Mouse (Mus musculus) embryonic facial prominence, embryonic 10.5 days (tissue): ENCODE results near the gene Chst5. TPM values are rescaled to one million over a fixed set of nuclear protein-coding genes. Genes with fewer than 3 reads are reported as not detected.

ENCODE experiments used
- DNase-seq: peaks from one replicate; pipeline ENCODE4 v3.0.0-alpha.2; 2017; ENCODE audit warnings: low spot score
- H3K27ac ChIP-seq: fragments of 300-500 bp; sonication (generic); replicated peaks from 2 replicates; pipeline ENCODE4 v1.5.1; 2016; ENCODE audit warnings: mild to moderate bottlenecking
- H3K27me3 ChIP-seq: fragments of 300-500 bp; sonication (generic); replicated peaks from 2 replicates; pipeline ENCODE4 v1.6.1; 2016; ENCODE audit warnings: low read depth, mild to moderate bottlenecking; ENCODE audit not compliant: poor library complexity, severe bottlenecking
- H3K36me3 ChIP-seq: fragments of 300-500 bp; sonication (generic); replicated peaks from 2 replicates; pipeline ENCODE4 v1.6.1; 2016; ENCODE audit warnings: mild to moderate bottlenecking, moderate library complexity
- H3K4me1 ChIP-seq: fragments of 300-500 bp; sonication (generic); 2 replicates; pipeline ENCODE4 v1.6.1; 2016
- H3K4me3 ChIP-seq: fragments of 300-500 bp; sonication (generic); 2 replicates; pipeline ENCODE4 v1.5.1; 2016; ENCODE audit warnings: mild to moderate bottlenecking, moderate library complexity
- H3K9me3 ChIP-seq: fragments of 300-500 bp; sonication (generic); 2 replicates; pipeline ENCODE4 v1.6.1; 2016; ENCODE audit warnings: mild to moderate bottlenecking
- WGBS: fragments of 180-500 bp; shearing (Covaris S2); methylation state at CpG from one replicate; pipeline ENCODE4 v1.1.7; 2016; 5-methylcytosine and 5-hydroxymethylcytosine counted together
- polyA plus RNA-seq: library from polyadenylated mRNA; unstranded; fragments of >200 nt; fragmentation: Nextera tagmentation; extraction: Ambion mirVana; gene quantifications from 2 replicates; pipeline ENCODE4 v1.2.1, GENCODE M21; 2016

Gene Chst5
- 2.2 and 2.7 TPM in 2 replicates for polyA plus RNA-seq

DNA sequence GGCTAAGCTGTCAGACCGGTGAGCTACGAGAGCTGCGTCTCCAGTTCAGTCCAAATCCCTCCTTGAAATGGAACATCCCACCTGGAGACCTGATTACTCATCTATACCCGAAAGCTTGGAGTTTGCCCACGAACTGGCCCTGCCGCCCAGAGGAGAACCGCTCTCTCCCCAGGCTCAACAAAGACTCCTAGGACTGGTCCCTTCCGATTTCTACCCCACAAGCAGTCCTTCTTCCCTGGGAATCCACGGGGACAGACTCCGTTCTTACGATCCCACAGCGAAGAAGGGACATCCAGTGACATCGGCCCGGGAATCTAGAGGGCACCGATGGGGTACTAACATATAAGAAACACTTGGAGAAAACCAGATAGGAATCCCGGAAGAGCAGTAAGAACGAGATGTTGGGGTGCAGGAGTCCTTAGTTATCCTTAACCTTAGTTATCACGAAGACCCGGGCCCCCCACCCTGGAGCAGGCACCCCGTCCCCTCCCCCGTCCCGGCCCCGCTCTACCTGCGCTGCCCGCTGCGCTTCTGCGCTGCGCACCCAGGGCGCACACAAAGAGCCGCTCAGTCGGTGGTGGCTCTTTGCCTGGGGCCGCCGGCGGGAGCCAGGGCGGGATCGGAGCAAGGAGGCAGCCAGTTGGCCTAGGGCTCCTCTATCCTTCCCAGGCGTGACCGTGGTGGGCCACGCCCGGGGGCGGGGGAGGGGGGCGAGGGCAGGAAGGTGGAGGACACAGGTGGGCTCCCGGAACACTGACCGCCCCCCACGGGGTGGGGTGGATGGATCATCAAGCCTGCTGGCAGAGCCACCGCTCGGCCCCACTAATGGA lies at the start of gene Chst5:
Gene Chst5, minus strand, starts transcription at position 827 of the 830 bp plus-strand sequence.
- WGBS, result 5% methylated on average over 47 of the region's 47 CpGs

DNA sequence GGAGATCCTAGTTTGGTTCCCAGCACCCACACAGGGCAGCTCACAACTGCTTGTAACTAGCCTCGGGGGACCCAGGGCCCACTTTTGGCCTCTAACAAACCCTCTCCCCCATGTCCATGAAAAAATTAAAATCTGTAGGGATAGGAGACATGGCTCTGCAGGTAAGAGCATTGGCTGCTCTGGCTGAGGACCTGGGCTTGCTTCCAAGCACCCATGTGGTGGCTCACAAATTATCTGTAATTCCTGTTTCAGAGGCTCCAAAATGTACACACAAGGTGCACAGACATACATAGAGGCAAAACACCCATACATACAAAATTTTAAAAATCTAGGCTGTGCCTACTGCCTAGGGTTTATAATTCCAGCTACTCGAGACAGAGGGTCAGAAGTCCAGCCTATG lies 47.0 kb upstream of the Chst5 start:
- H3K27ac ChIP-seq, result no peak overlapping the region
- 90% methylated on average over 2 of the region's 2 CpGs for WGBS
- H3K4me1 ChIP-seq, result no peaks in the 10 kb centered on the region
- H3K27me3 ChIP-seq, result no peaks in the 10 kb centered on the region
- DNase-seq, result no peak
- no peak overlapping the region for H3K4me3 ChIP-seq
- peaks cover 83% of the 10 kb centered on the region for H3K36me3 ChIP-seq
- no peaks in the 10 kb centered on the region for H3K9me3 ChIP-seq

More for the DNA sequence above, at the start of gene Chst5:
- H3K27me3 ChIP-seq, result peaks cover 55% of the 10 kb centered on the region
- H3K27ac ChIP-seq, result peak within 1 kb of the TSS; percentile 75
- peak within 1 kb of the TSS; percentile 64 for H3K4me3 ChIP-seq
- peaks cover 20% of the 10 kb centered on the region for H3K4me1 ChIP-seq
- peak; percentile 73 for DNase-seq
- H3K9me3 ChIP-seq, result no peaks in the 10 kb centered on the region
- H3K36me3 ChIP-seq, result no peaks in the 10 kb centered on the region; the same call in 1 of the 2 replicates

DNA sequence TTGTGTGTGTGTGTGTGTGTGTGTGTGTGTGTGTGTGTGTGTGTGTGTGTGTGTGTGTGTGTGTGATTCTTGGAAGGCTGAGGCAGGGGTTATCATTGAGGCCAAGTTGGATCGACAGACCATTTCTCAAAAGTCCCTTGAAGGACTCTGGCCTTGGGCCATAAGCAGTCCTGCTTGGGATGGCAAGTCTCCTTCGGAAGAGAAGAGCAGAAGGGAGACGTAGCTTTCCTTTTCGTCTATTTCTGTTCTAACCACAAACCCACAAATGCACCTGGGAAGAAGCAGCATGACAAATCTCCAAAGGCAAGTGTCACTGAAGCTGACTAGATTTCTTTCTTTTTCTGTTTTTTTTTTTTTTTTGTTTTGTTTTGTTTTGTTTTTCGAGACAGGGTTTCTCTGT lies 45.6 kb upstream of the Chst5 start:
- H3K9me3 ChIP-seq, result no peaks in the 10 kb centered on the region
- H3K4me3 ChIP-seq, result no peak overlapping the region
- 93% methylated on average over 5 of the region's 5 CpGs for WGBS
- H3K36me3 ChIP-seq, result peaks cover 94% of the 10 kb centered on the region
- no peak for DNase-seq
- H3K27ac ChIP-seq, result no peak overlapping the region
- H3K4me1 ChIP-seq, result no peaks in the 10 kb centered on the region
- H3K27me3 ChIP-seq, result no peaks in the 10 kb centered on the region

DNA sequence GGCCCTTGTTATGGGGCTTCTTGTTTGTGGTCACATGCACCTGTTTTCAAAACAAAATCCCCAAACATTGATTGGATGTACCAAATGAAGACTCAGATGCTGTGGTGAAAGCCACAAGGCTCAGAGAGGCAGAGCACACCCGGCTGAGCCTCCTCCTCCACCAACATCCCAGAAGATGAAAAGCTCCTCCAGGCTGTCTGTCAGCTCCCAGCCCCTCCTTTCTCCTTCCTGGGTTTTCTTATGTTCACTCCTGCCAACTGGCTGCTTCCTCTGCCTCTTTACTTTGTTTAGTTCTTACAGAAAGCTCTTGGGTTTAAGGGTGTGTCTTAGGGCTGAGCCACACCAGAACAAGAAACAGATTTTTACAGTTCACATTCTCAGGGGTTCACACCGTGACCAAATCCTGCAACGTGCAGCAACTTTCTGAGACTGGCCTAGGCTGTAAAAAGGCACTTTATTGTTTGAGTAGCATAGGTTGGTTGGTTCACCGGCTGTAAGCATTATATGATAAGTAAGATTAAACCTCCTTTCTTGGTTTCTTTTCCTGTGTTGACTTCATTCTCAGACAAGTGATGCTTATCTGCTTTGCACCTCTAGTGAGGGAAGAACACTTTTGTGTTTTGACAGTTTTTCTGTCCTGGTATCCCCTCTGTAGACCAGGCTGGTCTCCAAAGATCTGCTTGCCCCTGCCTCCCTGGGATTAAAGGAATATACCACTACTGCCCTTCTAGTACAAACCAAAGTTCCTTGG lies 44.8 kb upstream of the Chst5 start:
- Histone ChIP-seq H3K4me3 (no peak overlapping the region), H3K36me3 (peaks cover 93% of the 10 kb centered on the region), H3K27ac (no peak overlapping the region), H3K4me1 (no peaks in the 10 kb centered on the region), H3K27me3 (no peaks in the 10 kb centered on the region), H3K9me3 (no peaks in the 10 kb centered on the region)
- no peak for DNase-seq
- 91% methylated on average over 4 of the region's 4 CpGs for WGBS

DNA sequence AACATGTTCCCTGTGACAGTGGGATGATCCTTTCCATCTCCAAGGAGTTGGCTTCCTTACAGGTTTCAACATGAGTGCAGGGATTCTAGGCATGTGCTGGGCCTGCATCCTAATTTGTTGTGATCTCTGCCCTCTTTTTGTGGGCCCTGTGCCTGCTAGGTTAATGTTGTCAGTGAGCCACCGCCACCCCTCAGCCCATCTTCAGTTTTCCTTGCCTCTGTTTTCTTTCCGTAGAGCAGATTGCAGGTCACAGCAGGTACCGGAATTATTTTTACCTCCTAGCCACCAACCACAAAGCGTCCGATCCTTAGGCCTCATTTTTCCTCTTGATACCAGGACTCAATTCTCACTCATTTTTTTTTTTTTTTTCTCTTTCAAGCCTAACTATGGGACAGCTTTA lies 41.7 kb upstream of the Chst5 start:
- no peak overlapping the region for H3K4me3 ChIP-seq
- DNase-seq, result no peak
- H3K27ac ChIP-seq, result no peak overlapping the region
- H3K4me1 ChIP-seq, result no peaks in the 10 kb centered on the region
- H3K36me3 ChIP-seq, result peaks cover 92% of the 10 kb centered on the region
- no peaks in the 10 kb centered on the region for H3K9me3 ChIP-seq
- no peaks in the 10 kb centered on the region for H3K27me3 ChIP-seq
- WGBS, result 96% methylated on average over 5 of the region's 5 CpGs

DNA sequence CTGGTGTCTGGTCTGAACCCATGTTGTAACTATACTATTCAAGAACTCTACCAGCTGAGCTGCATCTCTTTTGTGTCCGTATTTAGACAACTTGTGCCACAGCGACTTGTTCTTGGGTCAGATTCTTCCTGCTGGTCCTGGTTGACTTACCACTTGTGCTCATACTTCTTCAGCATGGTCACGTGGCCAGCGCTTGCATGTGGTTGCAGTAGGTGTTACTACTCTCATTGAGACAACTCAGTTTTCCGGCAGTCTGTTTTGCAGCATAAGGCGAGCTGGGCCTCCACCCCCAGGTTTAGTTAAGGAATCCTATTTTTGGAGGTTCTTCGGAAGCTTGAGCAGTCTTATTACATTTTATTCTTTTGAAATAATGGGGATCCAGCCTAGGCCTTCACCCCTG lies 41.1 kb upstream of the Chst5 start:
- 95% methylated on average over 7 of the region's 7 CpGs for WGBS

DNA sequence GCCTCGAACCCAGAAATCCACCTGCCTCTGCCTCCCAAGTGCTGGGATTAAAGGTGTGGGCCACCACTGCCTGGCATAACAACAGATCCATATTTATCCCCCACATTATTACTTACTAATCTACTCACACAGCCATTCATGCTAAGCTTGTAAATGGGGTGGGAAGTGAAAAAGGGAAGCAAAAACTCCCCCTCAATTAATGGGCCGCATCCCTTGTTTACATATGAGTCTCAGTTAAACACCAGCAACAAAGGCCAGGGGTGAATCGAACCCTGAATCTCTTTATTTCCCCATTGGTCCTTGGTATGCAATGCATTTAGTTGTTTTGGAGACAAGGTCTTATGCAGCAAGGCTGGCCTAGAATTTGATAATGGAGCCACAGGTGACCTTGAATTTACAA lies 40.6 kb upstream of the Chst5 start:
- Histone ChIP-seq H3K4me1 (no peaks in the 10 kb centered on the region), H3K9me3 (no peaks in the 10 kb centered on the region), H3K4me3 (no peak overlapping the region), H3K27me3 (no peaks in the 10 kb centered on the region), H3K36me3 (peaks cover 92% of the 10 kb centered on the region), H3K27ac (no peak overlapping the region)
- WGBS, result 92% methylated on average over 3 of the region's 3 CpGs
- no peak for DNase-seq

More for the DNA sequence above, 41.1 kb upstream of the Chst5 start:
- Histone ChIP-seq H3K36me3 (peaks cover 92% of the 10 kb centered on the region), H3K27me3 (no peaks in the 10 kb centered on the region), H3K4me1 (no peaks in the 10 kb centered on the region), H3K4me3 (no peak overlapping the region), H3K27ac (no peak overlapping the region), H3K9me3 (no peaks in the 10 kb centered on the region)
- no peak for DNase-seq

DNA sequence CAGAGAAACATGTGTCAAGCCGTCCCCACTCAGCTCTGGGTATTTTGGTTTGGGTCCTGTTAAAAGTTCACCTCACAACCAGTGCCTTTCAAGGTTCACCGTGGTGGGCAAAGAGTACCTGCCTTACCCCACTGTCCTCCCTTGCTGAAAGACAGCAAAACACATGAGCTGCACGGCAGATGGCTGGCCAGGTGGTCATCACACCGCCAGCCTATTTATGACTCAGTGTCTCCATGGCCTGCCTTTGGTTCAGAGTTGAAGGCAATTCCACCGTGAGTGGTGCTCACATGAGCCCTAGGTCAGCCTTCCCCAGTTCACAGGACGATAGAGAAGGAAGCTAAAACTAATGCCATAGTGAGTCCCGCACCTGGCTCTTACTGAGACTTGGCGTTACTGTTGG lies 37.7 kb upstream of the Chst5 start:
- WGBS, result 93% methylated on average over 8 of the region's 8 CpGs
- no peaks in the 10 kb centered on the region for H3K9me3 ChIP-seq
- no peaks in the 10 kb centered on the region for H3K27me3 ChIP-seq
- DNase-seq, result no peak
- H3K36me3 ChIP-seq, result peaks cover 92% of the 10 kb centered on the region
- no peak overlapping the region for H3K4me3 ChIP-seq
- no peak overlapping the region for H3K27ac ChIP-seq
- H3K4me1 ChIP-seq, result no peaks in the 10 kb centered on the region

DNA sequence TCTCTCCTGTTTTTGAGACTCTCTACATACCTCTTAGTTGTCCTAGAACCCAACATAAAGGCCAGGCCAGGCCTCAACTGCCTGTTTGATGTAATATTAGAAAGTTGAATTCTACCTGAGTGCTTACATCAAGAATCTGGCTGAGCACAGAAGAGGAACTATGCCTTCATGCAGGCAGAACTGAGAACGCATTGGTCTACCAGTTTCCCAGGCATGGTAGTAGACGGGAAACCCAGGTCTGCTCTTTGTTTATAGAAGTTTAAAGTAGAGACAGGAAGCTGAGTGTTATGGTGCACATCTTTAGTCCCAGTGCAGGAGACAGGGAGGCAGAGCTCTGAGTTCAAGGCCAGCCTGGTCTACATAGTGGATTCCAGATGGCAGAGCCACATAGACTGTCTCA lies 36.9 kb upstream of the Chst5 start:
- no peak for DNase-seq
- H3K36me3 ChIP-seq, result peaks cover 97% of the 10 kb centered on the region
- H3K9me3 ChIP-seq, result no peaks in the 10 kb centered on the region
- no peak overlapping the region for H3K27ac ChIP-seq
- 90% methylated on average over 2 of the region's 2 CpGs for whole genome bisulfite sequencing
- no peak overlapping the region for H3K4me3 ChIP-seq
- no peaks in the 10 kb centered on the region for H3K27me3 ChIP-seq
- H3K4me1 ChIP-seq, result peaks cover 1% of the 10 kb centered on the region

DNA sequence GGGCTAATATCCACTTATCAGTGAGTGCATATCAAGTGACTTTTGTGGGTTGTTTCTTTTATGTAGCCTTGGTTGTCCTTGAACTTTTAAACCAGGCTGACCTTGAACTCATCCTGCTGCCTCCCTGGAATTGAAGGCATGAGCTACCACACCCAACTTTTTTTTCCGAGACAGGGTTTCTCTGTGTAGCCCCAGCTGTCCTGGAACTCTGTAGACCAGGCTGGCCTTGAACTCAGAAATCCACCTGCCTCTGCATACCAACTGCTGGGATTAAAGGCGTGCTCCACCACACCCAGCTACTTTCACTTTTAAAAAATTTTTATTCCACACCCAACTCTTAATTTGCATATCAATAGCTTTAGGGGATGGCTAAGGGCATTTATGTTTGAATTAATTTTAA lies 33.3 kb upstream of the Chst5 start:
- peaks cover 20% of the 10 kb centered on the region for H3K4me1 ChIP-seq
- WGBS, result 85% methylated on average over 2 of the region's 2 CpGs
- no peaks in the 10 kb centered on the region for H3K9me3 ChIP-seq
- DNase-seq, result no peak
- H3K4me3 ChIP-seq, result no peak overlapping the region
- H3K36me3 ChIP-seq, result peaks cover 67% of the 10 kb centered on the region
- H3K27ac ChIP-seq, result no peak overlapping the region
- H3K27me3 ChIP-seq, result no peaks in the 10 kb centered on the region

DNA sequence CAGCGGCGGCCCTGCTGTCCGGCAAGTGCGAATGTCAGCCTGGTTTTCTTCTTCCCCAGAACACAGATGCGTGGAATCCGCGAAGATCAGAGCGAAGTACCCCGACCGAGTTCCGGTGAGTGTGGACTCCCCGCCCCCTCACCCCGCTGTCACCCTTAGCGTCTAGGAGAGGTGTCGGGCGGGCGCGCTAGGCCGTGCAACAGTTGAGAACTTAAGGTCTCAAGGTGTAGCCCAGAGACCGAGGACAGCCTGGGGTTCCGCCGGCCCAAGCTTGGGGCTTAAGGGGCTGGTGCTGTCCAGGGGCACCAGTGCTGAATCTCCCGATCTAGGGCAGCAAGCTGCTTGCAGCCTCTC lies 30.8 kb upstream of the Chst5 start:
- peak overlapping the region; percentile 90 for H3K27ac ChIP-seq
- peaks cover 20% of the 10 kb centered on the region for H3K4me1 ChIP-seq
- peak overlapping the region; percentile 100 for H3K4me3 ChIP-seq
- DNase-seq, result peak; percentile 72
- peaks cover 43% of the 10 kb centered on the region for H3K36me3 ChIP-seq
- no peaks in the 10 kb centered on the region for H3K27me3 ChIP-seq
- H3K9me3 ChIP-seq, result no peaks in the 10 kb centered on the region
- under 1% methylated on average over 23 of the region's 23 CpGs for WGBS

DNA sequence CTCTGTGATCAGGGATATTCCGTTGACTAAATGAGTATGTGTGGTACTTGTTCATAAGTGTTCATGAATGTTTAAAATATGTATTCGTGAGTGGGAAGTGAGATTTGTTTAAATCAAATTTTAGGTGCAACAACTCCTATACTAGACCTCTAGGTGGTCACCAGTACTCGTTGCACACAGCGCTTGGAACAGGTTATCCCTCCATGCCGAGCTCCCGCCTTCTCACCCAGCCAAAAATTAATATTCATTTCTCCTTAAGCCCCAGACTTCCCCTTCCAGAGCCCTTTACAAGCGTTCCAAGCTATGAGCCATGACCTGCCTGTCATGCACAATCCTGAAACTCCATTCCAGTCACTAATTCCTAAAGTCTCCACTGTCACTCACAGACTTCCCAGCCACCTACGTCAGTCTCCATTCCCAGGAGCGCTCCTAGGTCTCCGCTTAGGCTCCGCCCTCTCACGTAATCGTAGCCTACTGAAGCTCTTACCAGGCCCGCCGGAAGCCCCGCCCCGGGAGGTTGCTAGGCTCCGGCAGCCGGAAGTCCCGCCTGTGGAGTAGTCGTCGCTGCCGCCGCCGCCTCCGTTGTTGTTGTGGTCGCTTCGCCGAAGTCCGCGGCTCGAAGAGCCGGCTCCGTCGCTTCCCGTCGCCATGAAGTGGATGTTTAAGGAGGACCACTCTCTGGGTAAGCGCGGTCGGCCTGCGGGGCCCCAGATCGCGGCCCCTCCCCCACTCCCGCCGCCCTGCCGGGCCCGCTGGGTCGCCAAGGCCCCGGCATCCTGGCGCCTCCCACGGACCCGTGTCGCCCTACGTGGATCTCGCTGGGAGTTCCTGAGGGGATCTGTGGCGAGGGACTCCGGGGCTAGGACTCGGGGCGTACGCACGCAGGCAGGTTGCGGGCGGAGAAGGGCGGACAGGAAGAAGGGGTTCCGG lies 30.2 kb upstream of the Chst5 start, which contains the start of gene Gabarapl2:
Gene Gabarapl2, plus strand, starts transcription at position 533 of the 930 bp plus-strand sequence.
- H3K9me3 ChIP-seq, result no peaks in the 10 kb centered on the region
- peak within 1 kb of the TSS; percentile 100 for H3K4me3 ChIP-seq
- H3K36me3 ChIP-seq, result peaks cover 37% of the 10 kb centered on the region
- no peaks in the 10 kb centered on the region for H3K27me3 ChIP-seq
- H3K27ac ChIP-seq, result peak within 1 kb of the TSS; percentile 90
- H3K4me1 ChIP-seq, result peaks cover 20% of the 10 kb centered on the region
- peak; percentile 98 for DNase-seq
- WGBS, result under 1% methylated on average over 65 of the region's 65 CpGs
